Mouse (Mus musculus) layer of hippocampus, postnatal 36 days (tissue): ENCODE measurements around the gene Mief2. TPM values are rescaled to one million over a fixed set of nuclear protein-coding genes. Genes with fewer than 3 reads are reported as not detected.

Source experiments
- DNase-seq, 2 experiments: peaks; one replicate each; pipeline ENCODE4 v3.0.0; 2022
- microRNA-seq, 2 experiments: library from miRNA; unstranded; fragments of <30 nt; microRNA quantifications; one replicate each; pipeline ENCODE4 v1.2.0; 2021
- total RNA-seq, 2 experiments: library from RNA; stranded (reverse); gene quantifications; 2 replicates each; pipeline ENCODE4 v1.2.3; 2021

Mief2 gene
- total RNA-seq, 2 experiments from 2014 or later, result 23.6 to 24.4 TPM

GRCm38 (mm10) chr11:60776829-60777740 lies 48.9 kb downstream of the Mief2 start, which contains the start of the genes Top3a and Smcr8:
Top3a (minus strand) TSS chr11:60777365.
Smcr8 (plus strand) TSS chr11:60777524.
- peak; percentile 87 to 88 for DNase-seq

GRCm38 (mm10) chr11:60777801-60778370 lies 49.7 kb downstream of the Mief2 start:
- DNase-seq, result no peak

DNA sequence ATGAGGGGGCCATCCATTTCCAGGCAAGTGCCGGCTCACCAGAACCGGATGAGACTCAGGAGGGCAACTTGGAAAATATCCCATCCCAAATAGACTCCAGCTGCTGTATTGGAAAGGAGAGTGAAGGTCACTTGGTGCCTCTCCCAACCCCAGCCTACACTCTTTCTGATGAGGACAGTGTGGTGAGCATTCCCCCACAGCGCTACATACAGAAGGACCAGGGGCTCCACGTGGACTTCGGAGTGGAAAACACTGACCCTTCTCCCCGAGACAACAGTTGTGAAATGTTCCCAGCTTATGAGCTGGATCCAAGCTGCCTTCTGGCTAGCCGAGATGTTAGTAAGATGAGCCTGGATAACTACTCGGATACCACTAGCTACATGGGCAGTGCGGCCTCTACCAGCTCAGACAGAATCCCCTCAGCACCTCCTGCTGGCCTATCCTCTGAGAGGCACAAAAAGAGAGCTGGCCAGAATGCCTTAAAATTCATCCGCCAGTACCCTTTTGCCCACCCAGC lies 51.5 kb downstream of the Mief2 start:
- DNase-seq, result no peak

Small RNA genes lying within 50 kb of the gene (microRNA-seq; reads per million reads assigned to microRNA genes)
- 1.1 to 1.2 reads per million in 2 experiments for gene Mir5100

Other genes with a start within 250 kb of the Mief2 start
- 10 to 100 TPM; 54.0 to 58.5 TPM for gene Alkbh5, start 192.0 kb upstream of the Mief2 start, total RNA-seq
- gene Llgl1, start 28.7 kb upstream of the Mief2 start, total RNA-seq, result 10 to 100 TPM; 42.3 to 47.9 TPM
- 10 to 100 TPM; 58.4 to 60.6 TPM for gene Flii, start 1.1 kb upstream of the Mief2 start, total RNA-seq
- 1 to 10 TPM; 5.1 to 5.3 TPM for gene Top3a, start 49.0 kb downstream of the Mief2 start, total RNA-seq
- 10 to 100 TPM; 31.4 to 35.3 TPM for gene Smcr8, start 49.1 kb downstream of the Mief2 start, total RNA-seq
- 1 to 10 TPM; 5.3 to 6.6 TPM for gene Shmt1, start 83.3 kb downstream of the Mief2 start, total RNA-seq
- gene Dhrs7b, start 102.2 kb downstream of the Mief2 start, total RNA-seq, result 10 to 100 TPM; 27.0 to 28.5 TPM
- gene Tmem11, start 150.9 kb downstream of the Mief2 start, total RNA-seq, result 10 to 100 TPM; 28.1 to 28.4 TPM
- 10 to 100 TPM; 11.3 to 12.3 TPM for gene Natd1, start 186.4 kb downstream of the Mief2 start, total RNA-seq
- gene Map2k3, start 203.6 kb downstream of the Mief2 start, total RNA-seq, result 10 to 100 TPM; 12.4 to 14.8 TPM